Mouse (Mus musculus) hindbrain, embryonic 10.5 days (tissue): ENCODE measurements around the gene Traf3ip1. TPM values are rescaled to one million over a fixed set of nuclear protein-coding genes. Genes with fewer than 3 reads are reported as not detected.
"Not testable (repeated sequence)": the region's sequence is repeated elsewhere in the genome, so short reads cannot be mapped to it uniquely, and the experiment has no call there.

Source experiments
- DNase-seq: peaks from one replicate; pipeline ENCODE4 v3.0.0-alpha.2; 2017; ENCODE audit warnings: low spot score
- H3K27ac ChIP-seq: fragments of 300-500 bp; sonication (generic); 2 replicates; pipeline ENCODE4 v1.5.1; 2016; ENCODE audit warnings: mild to moderate bottlenecking, moderate library complexity
- H3K27me3 ChIP-seq: fragments of 300-500 bp; sonication (generic); 2 replicates; pipeline ENCODE4 v1.6.1; 2016; ENCODE audit warnings: mild to moderate bottlenecking; ENCODE audit not compliant: poor library complexity, insufficient read depth, severe bottlenecking
- H3K36me3 ChIP-seq: fragments of 300-500 bp; sonication (generic); 2 replicates; pipeline ENCODE4 v1.6.1; 2016; ENCODE audit warnings: mild to moderate bottlenecking, moderate library complexity
- H3K4me1 ChIP-seq: fragments of 300-500 bp; sonication (generic); replicated peaks from 2 replicates; pipeline ENCODE4 v1.6.1; 2016; ENCODE audit warnings: mild to moderate bottlenecking
- H3K4me3 ChIP-seq: fragments of 300-500 bp; sonication (generic); 2 replicates; pipeline ENCODE4 v1.5.1; 2016; ENCODE audit warnings: mild to moderate bottlenecking, moderate library complexity
- H3K9me3 ChIP-seq: fragments of 300-500 bp; sonication (generic); 2 replicates; pipeline ENCODE4 v1.6.1; 2016; ENCODE audit warnings: mild to moderate bottlenecking, moderate library complexity
- WGBS: fragments of 180-500 bp; shearing (Covaris S2); methylation state at CpG from one replicate; pipeline ENCODE4 v1.1.7; 2016; 5-methylcytosine and 5-hydroxymethylcytosine counted together
- polyA plus RNA-seq: library from polyadenylated mRNA; unstranded; fragments of >200 nt; fragmentation: Nextera tagmentation; extraction: Ambion mirVana; gene quantifications from 2 replicates; pipeline ENCODE4 v1.2.1, GENCODE M21; 2016

Gene Traf3ip1
- polyA plus RNA-seq, 1 experiment from 2014 or later = 9.3 TPM

DNA sequence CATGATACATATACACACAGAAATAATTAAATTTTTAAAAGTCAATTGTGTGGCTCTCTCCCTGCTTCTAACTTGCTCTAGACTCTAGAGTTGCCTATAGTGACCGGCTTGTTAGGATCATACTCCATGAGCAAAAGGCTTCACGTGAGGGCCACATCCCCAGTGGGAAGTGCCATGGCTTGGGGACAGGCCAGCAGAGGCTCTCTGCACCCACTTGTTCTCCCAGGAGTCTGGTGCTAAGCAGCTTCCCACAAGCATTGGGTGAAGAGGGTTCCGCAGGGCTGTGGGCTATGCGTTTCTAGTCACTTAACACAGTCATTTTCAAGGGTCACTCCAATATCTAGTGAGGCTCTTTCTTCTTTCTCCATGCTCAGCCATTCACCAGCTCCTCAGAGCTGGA is 37.3 kb upstream of the Traf3ip1 start:
- WGBS = 88% methylated on average over 4 of the region's 4 CpGs
- no peaks in the 10 kb centered on the region for H3K9me3 ChIP-seq
- H3K4me3 ChIP-seq = no peak overlapping the region
- H3K4me1 ChIP-seq = peaks cover 72% of the 10 kb centered on the region
- no peaks in the 10 kb centered on the region for H3K36me3 ChIP-seq
- no peak overlapping the region for H3K27ac ChIP-seq
- H3K27me3 ChIP-seq = peaks cover 20% of the 10 kb centered on the region
- DNase-seq = no peak

DNA sequence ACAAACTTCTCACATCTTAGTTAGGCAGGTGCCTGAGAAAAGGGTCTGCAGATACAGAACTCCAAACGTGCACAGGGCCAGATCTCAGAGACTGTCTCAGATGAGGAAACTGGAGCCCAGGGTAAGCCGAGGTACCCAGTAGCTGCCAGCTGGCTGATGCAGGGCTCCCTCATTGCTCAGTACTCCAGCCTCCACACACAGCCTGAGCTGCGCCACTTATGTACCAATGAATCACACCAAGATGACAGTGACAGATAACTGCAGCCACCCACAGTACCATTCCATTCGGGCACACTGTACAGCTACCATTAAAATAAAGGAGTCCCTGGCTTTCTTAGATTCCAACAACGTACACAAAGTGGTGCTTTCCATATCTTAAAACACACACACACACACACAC is 36.7 kb upstream of the Traf3ip1 start:
- no peak for DNase-seq
- Histone ChIP-seq H3K4me1 (peaks cover 68% of the 10 kb centered on the region), H3K27ac (no peak overlapping the region), H3K4me3 (no peak overlapping the region), H3K9me3 (no peaks in the 10 kb centered on the region), H3K27me3 (peaks cover 20% of the 10 kb centered on the region), H3K36me3 (no peaks in the 10 kb centered on the region)
- WGBS = 78% methylated on average over 5 of the region's 5 CpGs

DNA sequence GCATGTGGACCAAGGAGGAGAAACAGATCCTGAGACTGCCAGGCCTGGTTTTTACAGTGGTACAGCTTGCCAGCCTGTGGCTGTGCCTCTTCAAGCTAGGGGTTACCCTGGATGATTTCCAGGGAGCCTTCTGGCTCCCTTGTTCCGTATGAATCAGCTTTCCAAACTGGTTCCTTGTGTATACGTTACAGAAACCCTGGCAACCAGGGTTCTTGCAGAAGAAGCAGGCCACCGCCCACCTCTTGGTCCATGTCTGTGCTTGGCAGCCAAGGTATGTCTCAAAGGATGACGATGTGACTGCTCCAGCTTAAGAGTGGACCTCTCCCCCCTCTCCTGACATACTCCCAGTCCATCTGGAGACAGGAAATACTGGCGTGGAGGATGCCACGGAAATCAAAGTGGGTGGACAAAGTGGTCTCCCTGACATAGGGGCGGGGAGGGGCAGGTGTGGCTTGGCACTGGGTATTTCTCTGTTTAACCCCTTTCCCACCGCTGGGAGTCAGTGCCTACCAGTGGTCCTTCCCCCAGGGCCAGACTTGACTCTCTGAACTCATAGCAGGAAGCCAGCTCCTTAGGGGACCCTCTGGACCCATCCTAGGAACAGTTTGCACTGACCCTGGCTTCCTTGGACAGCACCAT is 36.1 kb upstream of the Traf3ip1 start:
- no peak for DNase-seq
- peak overlapping the region; percentile 78 for H3K4me3 ChIP-seq
- 30% methylated on average over 8 of the region's 8 CpGs for WGBS
- no peaks in the 10 kb centered on the region for H3K9me3 ChIP-seq
- H3K27me3 ChIP-seq = peaks cover 20% of the 10 kb centered on the region
- peak overlapping the region; percentile 81 for H3K27ac ChIP-seq
- peaks cover 68% of the 10 kb centered on the region for H3K4me1 ChIP-seq
- H3K36me3 ChIP-seq = no peaks in the 10 kb centered on the region

DNA sequence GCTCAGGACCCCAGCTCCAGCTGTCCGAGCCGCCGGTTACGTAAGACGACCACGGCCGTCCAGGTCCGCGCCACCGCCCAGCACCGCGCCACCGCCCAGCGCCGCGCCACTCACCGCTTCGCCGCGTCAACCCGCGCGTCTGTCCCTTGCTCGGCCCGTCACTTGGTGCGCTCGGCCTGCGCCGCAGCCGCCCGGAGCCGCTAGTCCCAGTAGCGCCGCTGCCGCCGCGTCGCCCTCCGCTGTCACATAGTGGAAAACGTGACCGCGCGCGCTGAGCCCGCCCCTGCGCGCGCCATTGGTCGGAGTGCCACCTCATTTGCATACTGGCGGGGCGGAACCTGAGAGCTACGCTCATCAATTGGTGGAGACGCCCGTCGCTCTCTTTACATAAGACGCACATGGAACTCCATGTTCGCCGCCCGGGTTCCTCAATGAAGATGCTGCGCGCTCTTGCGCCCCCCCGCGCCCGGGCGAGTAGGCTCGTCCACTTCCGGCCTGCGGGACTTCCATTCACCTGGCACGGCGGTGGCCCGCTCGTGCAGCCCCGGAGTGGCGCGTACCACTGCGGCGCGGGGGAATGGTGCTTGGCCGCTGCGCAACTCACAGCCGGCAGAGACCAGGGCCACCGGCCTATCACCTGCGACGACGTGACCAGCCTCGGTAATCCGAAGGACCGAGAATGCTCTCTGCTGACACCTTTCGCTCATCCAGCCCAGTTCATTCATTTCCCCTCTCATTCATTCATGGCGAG is 35.2 kb upstream of the Traf3ip1 start, which contains the start of gene Per2:
Gene Per2 (minus strand): TSS at position 266 of the 751 bp plus-strand sequence.
- H3K27me3 ChIP-seq = peaks cover 20% of the 10 kb centered on the region
- H3K4me3 ChIP-seq = peak within 1 kb of the TSS; percentile 78
- under 1% methylated on average over 91 of the region's 91 CpGs for WGBS
- H3K9me3 ChIP-seq = no peaks in the 10 kb centered on the region
- peak; percentile 99 for DNase-seq
- H3K4me1 ChIP-seq = peaks cover 62% of the 10 kb centered on the region
- no peaks in the 10 kb centered on the region for H3K36me3 ChIP-seq
- H3K27ac ChIP-seq = peak within 1 kb of the TSS; percentile 82

DNA sequence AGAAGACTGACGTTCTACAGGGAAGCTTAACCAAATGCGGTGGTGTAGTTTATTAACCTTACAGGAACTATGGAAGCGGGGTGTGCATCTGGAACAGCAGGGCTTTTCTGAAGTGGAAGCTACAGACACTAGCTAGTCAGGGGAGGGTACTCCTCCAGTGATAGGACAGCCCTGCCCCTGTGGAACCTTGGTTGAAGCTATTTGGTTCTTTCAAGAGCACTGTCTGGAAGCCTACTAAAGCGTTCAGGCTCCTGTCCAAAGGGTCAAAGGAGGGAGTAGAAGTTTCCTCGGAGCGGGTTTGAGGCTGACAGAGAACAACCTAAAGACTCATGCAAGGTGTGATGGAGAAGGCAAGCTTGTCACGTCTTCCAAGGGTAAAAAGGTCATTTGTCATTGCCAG is 34.4 kb upstream of the Traf3ip1 start:
- DNase-seq = no peak
- H3K36me3 ChIP-seq = no peaks in the 10 kb centered on the region
- peaks cover 20% of the 10 kb centered on the region for H3K27me3 ChIP-seq
- WGBS = 45% methylated on average over 7 of the region's 7 CpGs
- peaks cover 54% of the 10 kb centered on the region for H3K4me1 ChIP-seq
- peak overlapping the region; percentile 82 for H3K27ac ChIP-seq
- peak overlapping the region; percentile 78 for H3K4me3 ChIP-seq
- H3K9me3 ChIP-seq = no peaks in the 10 kb centered on the region

DNA sequence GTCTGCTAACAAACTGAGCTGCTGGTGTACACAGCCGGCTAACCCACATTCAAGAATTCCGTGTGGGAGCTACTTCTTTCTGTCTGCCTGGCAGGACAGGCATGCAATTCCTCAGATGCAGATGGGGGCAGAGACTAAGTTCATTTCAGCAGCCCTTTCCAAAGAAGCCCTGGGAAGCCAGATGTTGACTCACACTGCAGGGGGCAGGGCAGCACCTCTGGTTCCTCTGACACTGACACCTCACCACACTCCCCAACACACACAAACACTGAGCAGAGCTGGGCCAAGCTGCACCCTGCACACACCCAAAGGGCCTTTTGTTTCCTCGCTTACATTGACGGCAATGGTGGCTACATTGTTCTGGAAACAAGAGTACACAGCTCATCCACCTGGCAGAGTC is 33.9 kb upstream of the Traf3ip1 start:
- peaks cover 52% of the 10 kb centered on the region for H3K4me1 ChIP-seq
- H3K4me3 ChIP-seq = no peak overlapping the region
- H3K27ac ChIP-seq = no peak overlapping the region
- no peak for DNase-seq
- H3K9me3 ChIP-seq = no peaks in the 10 kb centered on the region
- H3K27me3 ChIP-seq = peaks cover 20% of the 10 kb centered on the region
- WGBS = 30% methylated on average over 4 of the region's 4 CpGs
- no peaks in the 10 kb centered on the region for H3K36me3 ChIP-seq

DNA sequence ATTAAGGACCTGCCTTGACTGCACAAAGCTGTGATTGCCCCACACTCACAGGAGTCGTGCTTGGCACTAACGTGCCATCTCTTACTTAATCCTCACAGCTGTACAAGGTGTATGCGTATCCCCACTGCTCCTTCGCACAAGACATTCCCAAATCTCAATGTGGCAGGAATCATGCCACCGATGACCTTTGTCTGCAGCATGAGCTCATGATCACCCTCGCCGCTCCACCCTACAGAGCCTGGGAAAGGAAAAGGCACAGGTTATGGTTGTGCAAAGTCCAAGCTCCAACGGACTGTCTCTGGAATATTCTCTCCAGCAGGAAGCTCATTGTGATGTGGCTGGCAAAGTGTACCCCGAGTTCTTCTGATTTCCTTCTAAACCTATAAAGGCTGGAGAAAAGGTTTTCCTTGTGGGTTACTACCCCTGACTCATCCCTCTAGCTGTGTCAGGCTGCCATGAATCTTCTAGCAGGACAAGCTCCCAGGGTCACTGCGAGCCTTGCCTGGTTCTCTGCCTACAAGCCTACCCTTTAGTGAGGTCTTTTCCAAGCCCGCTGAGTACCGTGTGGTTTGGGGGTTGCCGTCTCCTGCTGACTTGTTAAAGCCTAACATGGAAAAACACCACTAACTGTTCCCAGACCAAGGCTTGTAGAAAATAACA is 31.0 kb upstream of the Traf3ip1 start:
- WGBS = 87% methylated on average over 13 of the region's 13 CpGs
- H3K9me3 ChIP-seq = no peaks in the 10 kb centered on the region
- peaks cover 30% of the 10 kb centered on the region for H3K4me1 ChIP-seq
- no peak for DNase-seq
- H3K27me3 ChIP-seq = peaks cover 5% of the 10 kb centered on the region
- H3K27ac ChIP-seq = no peak overlapping the region
- no peak overlapping the region for H3K4me3 ChIP-seq
- H3K36me3 ChIP-seq = no peaks in the 10 kb centered on the region

DNA sequence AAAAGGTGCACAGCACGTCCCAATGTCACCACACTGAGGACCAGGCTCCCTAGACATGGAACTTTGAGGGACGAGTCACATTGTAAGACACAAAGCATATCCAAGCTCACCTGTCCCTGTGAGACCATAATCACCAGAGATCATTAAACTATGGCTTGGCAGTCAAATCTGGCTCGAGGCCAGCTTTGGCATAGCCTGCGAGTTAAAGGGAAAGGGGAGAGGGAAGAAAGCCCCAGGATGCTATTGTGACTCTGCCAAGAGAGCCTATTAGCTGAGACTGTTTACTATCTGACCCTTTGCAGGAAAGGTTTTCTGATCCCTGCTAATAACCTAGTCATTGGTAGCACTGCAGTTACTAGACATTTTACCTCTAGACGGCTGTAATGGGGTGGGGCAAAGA is 30.0 kb upstream of the Traf3ip1 start:
- H3K4me1 ChIP-seq = peaks cover 22% of the 10 kb centered on the region
- no peaks in the 10 kb centered on the region for H3K36me3 ChIP-seq
- WGBS = 72% methylated on average over 5 of the region's 5 CpGs
- no peaks in the 10 kb centered on the region for H3K9me3 ChIP-seq
- no peak overlapping the region for H3K27ac ChIP-seq
- H3K27me3 ChIP-seq = no peaks in the 10 kb centered on the region; the same call in 1 of the 2 replicates
- H3K4me3 ChIP-seq = no peak overlapping the region
- no peak for DNase-seq

DNA sequence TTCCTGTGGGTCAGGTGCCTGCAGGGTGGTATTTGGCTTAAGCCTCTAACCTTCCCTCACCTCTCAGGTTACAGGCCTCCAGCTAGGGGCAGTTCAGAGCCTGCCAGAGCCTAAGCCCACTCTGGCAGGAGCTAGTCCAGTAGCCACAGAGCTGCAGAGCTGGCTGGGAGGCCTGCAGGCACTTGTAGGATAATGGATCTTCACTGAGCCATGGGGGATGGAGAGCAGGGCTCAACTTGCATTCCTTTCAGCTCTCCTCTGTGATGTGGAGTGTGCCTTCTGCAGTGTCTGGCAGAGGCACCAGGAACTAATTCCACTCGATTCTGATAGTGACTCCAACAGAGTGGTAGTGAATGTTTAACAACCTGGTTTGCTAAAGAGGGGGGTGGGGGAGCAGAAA is 29.2 kb upstream of the Traf3ip1 start:
- H3K4me1 ChIP-seq = peaks cover 15% of the 10 kb centered on the region

DNA sequence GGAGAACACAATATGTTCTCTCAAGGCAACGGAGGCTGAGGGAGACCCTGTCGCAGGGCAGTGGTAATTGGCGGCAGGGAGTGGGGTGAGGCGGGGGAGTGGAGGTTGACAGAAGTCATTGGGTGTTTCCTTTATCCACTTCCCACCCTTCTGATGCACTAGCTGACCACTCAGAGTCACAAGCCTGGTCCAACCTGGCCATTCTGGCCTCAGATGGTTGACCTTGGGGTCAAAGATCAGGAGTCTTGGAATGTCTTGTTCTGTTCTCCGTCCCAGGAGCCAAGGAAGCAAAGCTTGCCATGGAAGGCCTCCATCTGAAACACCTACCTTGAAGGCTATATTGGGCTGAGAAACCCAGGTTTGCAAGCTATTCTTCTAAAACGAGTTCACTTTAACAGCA is 28.3 kb upstream of the Traf3ip1 start:
- Histone ChIP-seq H3K9me3 (no peaks in the 10 kb centered on the region), H3K4me3 (no peak overlapping the region), H3K36me3 (no peaks in the 10 kb centered on the region), H3K4me1 (peaks cover 10% of the 10 kb centered on the region), H3K27ac (no peak overlapping the region), H3K27me3 (no peaks in the 10 kb centered on the region)
- 87% methylated on average over 6 of the region's 6 CpGs for WGBS
- no peak for DNase-seq

More for the DNA sequence above, 29.2 kb upstream of the Traf3ip1 start:
- Histone ChIP-seq H3K27ac (no peak overlapping the region), H3K27me3 (no peaks in the 10 kb centered on the region; the same call in 1 of the 2 replicates), H3K9me3 (no peaks in the 10 kb centered on the region), H3K4me3 (no peak overlapping the region), H3K36me3 (no peaks in the 10 kb centered on the region)
- DNase-seq = no peak
- 11% methylated on average over 1 of the region's 1 CpGs for WGBS

DNA sequence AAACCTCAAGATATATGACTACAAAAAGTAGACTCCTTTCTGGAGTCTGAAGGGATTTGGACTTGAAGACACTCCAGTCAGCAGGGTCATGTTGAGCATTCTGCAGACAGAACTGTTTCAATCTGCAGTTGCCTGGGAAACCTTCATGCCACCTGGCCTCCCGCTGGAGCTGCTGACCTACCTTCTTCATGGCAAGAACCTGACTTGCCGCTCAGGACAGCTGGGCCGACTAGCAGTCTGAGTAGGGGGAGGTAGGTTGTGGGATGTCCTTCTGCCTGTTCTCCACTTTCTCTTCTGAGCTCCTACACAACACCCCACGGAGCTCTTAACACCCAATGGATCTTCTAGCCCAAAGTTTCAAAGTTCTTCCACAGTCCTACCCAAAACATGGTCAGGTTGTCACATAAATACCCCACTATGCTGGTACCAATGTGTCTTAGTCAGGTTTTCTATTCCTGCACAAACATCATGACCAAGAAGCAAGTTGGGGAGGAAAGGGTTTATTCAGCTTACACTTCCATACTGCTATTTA is 24.5 kb upstream of the Traf3ip1 start:
- no peaks in the 10 kb centered on the region for H3K9me3 ChIP-seq
- H3K27me3 ChIP-seq = no peaks in the 10 kb centered on the region
- WGBS = 81% methylated on average over 4 of the region's 4 CpGs
- H3K4me3 ChIP-seq = no peak overlapping the region
- no peak overlapping the region for H3K27ac ChIP-seq
- no peaks in the 10 kb centered on the region for H3K36me3 ChIP-seq
- peaks cover 10% of the 10 kb centered on the region for H3K4me1 ChIP-seq
- no peak for DNase-seq

DNA sequence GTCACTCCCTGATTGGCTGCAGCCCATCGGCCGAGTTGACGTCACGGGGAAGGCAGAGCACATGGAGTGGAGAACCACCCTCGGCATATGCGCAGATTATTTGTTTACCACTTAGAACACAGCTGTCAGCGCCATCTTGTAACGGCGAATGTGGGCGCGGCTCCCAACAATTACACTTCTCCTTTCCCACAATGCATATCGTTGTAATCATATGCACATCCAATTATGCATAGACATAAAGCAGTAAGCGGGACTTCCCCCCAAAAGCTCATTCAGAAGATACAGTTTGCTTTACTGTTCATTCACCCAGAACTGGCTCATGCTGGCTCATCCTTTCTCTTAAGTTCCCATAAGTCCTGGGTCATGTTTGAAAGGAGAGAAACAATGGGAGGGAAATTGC is 16.3 kb upstream of the Traf3ip1 start:
- WGBS = 94% methylated on average over 13 of the region's 13 CpGs
- not testable (repeated sequence) for DNase-seq, H3K36me3 ChIP-seq, H3K27me3 ChIP-seq, H3K27ac ChIP-seq, H3K9me3 ChIP-seq, H3K4me1 ChIP-seq, H3K4me3 ChIP-seq

DNA sequence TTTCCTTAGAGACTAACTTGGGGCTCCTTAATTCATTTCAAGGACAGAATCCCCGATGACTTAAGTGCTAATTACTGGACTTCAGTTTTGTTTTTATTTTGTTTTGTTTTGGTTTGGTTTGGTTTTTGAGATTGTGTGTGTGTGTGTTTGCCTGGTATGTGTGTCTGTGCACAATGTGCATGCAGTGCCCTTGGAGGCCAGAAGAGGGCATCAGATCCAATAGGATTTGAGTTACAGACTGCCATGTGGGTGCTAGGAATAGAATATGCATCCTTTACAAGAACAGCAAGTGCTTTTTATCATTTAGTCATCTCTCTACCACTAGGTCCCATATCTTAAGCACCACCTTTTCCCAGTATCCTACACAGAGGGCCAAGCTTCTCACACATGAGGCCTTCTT is 15.5 kb upstream of the Traf3ip1 start:
- Histone ChIP-seq H3K27ac (no peak overlapping the region), H3K4me3 (no peak overlapping the region), H3K36me3 (no peaks in the 10 kb centered on the region), H3K4me1 (peaks cover 4% of the 10 kb centered on the region; the same call in 1 of the 2 replicates), H3K27me3 (no peaks in the 10 kb centered on the region), H3K9me3 (no peaks in the 10 kb centered on the region)
- DNase-seq = no peak
- WGBS = 90% methylated on average over 1 of the region's 1 CpGs
